Mouse (Mus musculus) neural tube, embryonic 11.5 days (tissue): ENCODE results near the gene Rtn1. TPM values are rescaled to one million over a fixed set of nuclear protein-coding genes. Genes with fewer than 3 reads are reported as not detected.

Experiments used
- ATAC-seq: fragments of 200-750 bp; cut with Nextera tagmentation; 2 replicates; pipeline ENCODE4 v1.8.0; 2017; ENCODE audit warnings: moderate number of reproducible peaks, mild to moderate bottlenecking, moderate TSS enrichment, moderate library complexity; ENCODE audit not compliant: insufficient read depth, low FRiP score, low TSS enrichment
- DNase-seq: peaks from one replicate; pipeline ENCODE4 v3.0.0-alpha.2; 2015; ENCODE audit warnings: low spot score
- H3K27ac ChIP-seq: fragments of 300-500 bp; sonication (generic); 2 replicates; pipeline ENCODE4 v1.5.1; 2014; ENCODE audit warnings: low read depth, mild to moderate bottlenecking, low read length
- H3K27me3 ChIP-seq: fragments of 300-500 bp; sonication (generic); 2 replicates; pipeline ENCODE4 v1.6.1; 2014; ENCODE audit warnings: mild to moderate bottlenecking, low read length, mixed read lengths; ENCODE audit not compliant: control insufficient read depth, insufficient read depth
- H3K36me3 ChIP-seq: fragments of 300-500 bp; sonication (generic); 2 replicates; pipeline ENCODE4 v1.6.1; 2014; ENCODE audit warnings: mild to moderate bottlenecking, low read length, moderate library complexity, mixed read lengths; ENCODE audit not compliant: control insufficient read depth, insufficient read depth
- H3K4me1 ChIP-seq: fragments of 300-500 bp; sonication (generic); 2 replicates; pipeline ENCODE4 v1.6.1; 2014; ENCODE audit warnings: low read length, mixed read lengths; ENCODE audit not compliant: control insufficient read depth, insufficient read depth
- H3K4me2 ChIP-seq: fragments of 300-500 bp; sonication (generic); 2 replicates; pipeline ENCODE4 v1.6.1; 2014; ENCODE audit warnings: low read depth, mild to moderate bottlenecking, moderate library complexity
- H3K4me3 ChIP-seq: fragments of 300-500 bp; sonication (generic); 2 replicates; pipeline ENCODE4 v1.5.1; 2014; ENCODE audit warnings: low read depth, low read length
- H3K9ac ChIP-seq: fragments of 300-500 bp; sonication (generic); 2 replicates; pipeline ENCODE4 v1.6.1; 2014; ENCODE audit warnings: mild to moderate bottlenecking, low read length
- H3K9me3 ChIP-seq: fragments of 300-500 bp; sonication (generic); 2 replicates; pipeline ENCODE4 v1.6.1; 2016; ENCODE audit warnings: low read length; ENCODE audit not compliant: control insufficient read depth
- WGBS: fragments of 180-500 bp; shearing (Covaris S2); extraction: QIAGEN DNeasy Blood & Tissue Kit; methylation state at CpG from one replicate; pipeline ENCODE4 v1.1.7; 2014; 5-methylcytosine and 5-hydroxymethylcytosine counted together
- polyA plus RNA-seq: library from polyadenylated mRNA; unstranded; fragments of >200 nt; fragmentation: Nextera tagmentation; extraction: Ambion mirVana; gene quantifications from 2 replicates; pipeline ENCODE4 v1.2.1, GENCODE M21; 2014

Gene Rtn1
- polyA plus RNA-seq, 1 experiment from 2014 or later = 504 TPM

- H3K36me3 ChIP-seq = no peaks in the 10 kb centered on the region
- no peak for DNase-seq
- H3K4me3 ChIP-seq = no peak overlapping the region
- H3K4me1 ChIP-seq = no peaks in the 10 kb centered on the region
- no peak overlapping the region for H3K27ac ChIP-seq
- no peaks in the 10 kb centered on the region for H3K9me3 ChIP-seq
- WGBS = 62% methylated on average over 4 of the region's 4 CpGs
- ATAC-seq = no peak
- H3K4me2 ChIP-seq = no peak overlapping the region
- no peaks in the 10 kb centered on the region for H3K27me3 ChIP-seq
- no peak overlapping the region for H3K9ac ChIP-seq
Observed at GRCm38 (mm10) chr12:72323778-72324177, 85.1 kb downstream of the Rtn1 start.

- ATAC-seq (no peak), DNase-seq (no peak)
- H3K27ac ChIP-seq = no peak overlapping the region
Observed at GRCm38 (mm10) chr12:72315732-72316465, 93.0 kb downstream of the Rtn1 start.

DNA sequence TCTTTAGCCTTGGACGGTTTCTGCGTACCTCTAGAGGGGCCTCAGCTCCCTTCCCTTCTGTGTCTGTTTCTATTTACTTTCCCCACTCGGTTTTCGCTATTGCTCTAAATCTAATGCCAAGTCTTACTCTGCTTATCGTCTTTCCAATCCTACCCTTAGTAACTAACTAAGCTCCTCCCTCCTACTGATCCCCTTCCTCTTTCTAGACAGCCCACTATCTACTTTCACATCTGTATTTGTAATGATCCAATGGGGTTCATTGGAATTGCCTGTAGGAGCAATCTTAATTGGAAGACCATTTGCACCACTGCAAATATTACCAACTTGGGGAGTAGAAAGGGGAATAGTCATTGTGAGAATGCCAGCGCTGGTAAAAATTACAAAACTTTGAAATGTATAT lies 98.0 kb downstream of the Rtn1 start:
- no peak for DNase-seq
- 85% methylated on average over 6 of the region's 6 CpGs for WGBS

More at GRCm38 (mm10) chr12:72315732-72316465, 93.0 kb downstream of the Rtn1 start:
- no peaks in the 10 kb centered on the region for H3K9me3 ChIP-seq
- no peaks in the 10 kb centered on the region for H3K36me3 ChIP-seq
- H3K27me3 ChIP-seq = no peaks in the 10 kb centered on the region
- H3K4me1 ChIP-seq = no peaks in the 10 kb centered on the region
- H3K4me3 ChIP-seq = no peak overlapping the region
- 74% methylated on average over 15 of the region's 15 CpGs for WGBS
- no peak overlapping the region for H3K4me2 ChIP-seq
- no peak overlapping the region for H3K9ac ChIP-seq

GRCm38 (mm10) chr12:72308506-72308905 lies 100.3 kb downstream of the Rtn1 start:
- H3K4me1 ChIP-seq = peaks cover 9% of the 10 kb centered on the region; the same call in 1 of the 2 replicates
- ATAC-seq = no peak
- WGBS = 88% methylated on average over 8 of the region's 8 CpGs
- H3K27me3 ChIP-seq = no peaks in the 10 kb centered on the region
- H3K36me3 ChIP-seq = no peaks in the 10 kb centered on the region
- H3K4me2 ChIP-seq = no peak overlapping the region
- no peaks in the 10 kb centered on the region for H3K9me3 ChIP-seq
- DNase-seq = no peak
- no peak overlapping the region for H3K4me3 ChIP-seq
- H3K9ac ChIP-seq = no peak overlapping the region
- H3K27ac ChIP-seq = no peak overlapping the region

More for the DNA sequence above, 98.0 kb downstream of the Rtn1 start:
- Histone ChIP-seq H3K27ac (no peak overlapping the region), H3K4me3 (no peak overlapping the region), H3K9ac (no peak overlapping the region), H3K27me3 (no peaks in the 10 kb centered on the region), H3K4me2 (no peak overlapping the region), H3K4me1 (no peaks in the 10 kb centered on the region), H3K36me3 (no peaks in the 10 kb centered on the region), H3K9me3 (no peaks in the 10 kb centered on the region)
- ATAC-seq = no peak

- H3K27ac ChIP-seq = no peak overlapping the region
- ATAC-seq = no peak
- no peak overlapping the region for H3K4me3 ChIP-seq
- no peak overlapping the region for H3K4me2 ChIP-seq
- peaks cover 9% of the 10 kb centered on the region; the same call in 1 of the 2 replicates for H3K4me1 ChIP-seq
- H3K27me3 ChIP-seq = no peaks in the 10 kb centered on the region
- H3K9ac ChIP-seq = no peak overlapping the region
- no peaks in the 10 kb centered on the region for H3K9me3 ChIP-seq
- H3K36me3 ChIP-seq = no peaks in the 10 kb centered on the region
- 94% methylated on average over 11 of the region's 11 CpGs for WGBS
- no peak for DNase-seq
Observed at GRCm38 (mm10) chr12:72306281-72306680, 102.6 kb downstream of the Rtn1 start.

DNA sequence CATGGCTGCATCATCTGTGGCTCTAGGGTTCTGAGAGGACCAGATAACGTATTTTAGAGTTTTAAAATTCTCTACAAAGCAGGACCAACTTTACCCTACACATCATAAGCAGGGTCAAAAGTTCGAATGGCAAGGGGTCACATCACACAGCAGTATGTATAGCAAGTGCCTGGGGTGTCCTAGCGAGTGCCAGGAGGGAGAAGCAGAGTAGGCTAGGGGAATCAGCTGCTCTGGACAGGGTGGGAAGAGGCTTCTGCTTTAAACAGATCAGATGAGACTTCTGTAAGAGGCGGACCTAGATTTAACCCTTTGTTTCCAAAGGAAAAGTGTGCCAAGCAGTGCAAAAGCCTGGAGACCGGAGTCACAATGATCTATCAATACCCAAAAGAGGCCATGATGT lies 103.4 kb downstream of the Rtn1 start:
- ATAC-seq = no peak

DNA sequence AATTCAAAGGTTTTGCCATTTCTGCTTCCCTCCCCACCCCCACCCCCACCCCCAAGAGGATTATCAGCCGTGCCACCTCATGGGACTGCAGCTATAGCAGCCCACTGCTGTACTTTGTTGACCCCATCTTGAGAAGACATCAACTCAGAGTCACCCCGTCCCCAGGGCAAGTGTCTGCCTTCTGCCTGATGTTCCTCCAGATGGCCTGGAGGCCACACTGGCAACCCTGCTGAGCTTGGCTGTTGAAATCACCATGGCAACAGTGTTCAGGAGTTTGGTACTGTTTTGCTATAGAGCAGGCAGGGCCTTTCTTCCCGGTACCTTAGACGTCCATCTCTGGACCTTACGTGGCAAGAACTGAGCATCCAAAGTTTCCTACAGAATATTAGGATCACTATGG lies 103.9 kb downstream of the Rtn1 start:
- DNase-seq (peak; percentile 48), ATAC-seq (peak; percentile 31; the same call in 1 of the 2 replicates)
- Histone ChIP-seq H3K27me3 (no peaks in the 10 kb centered on the region), H3K9ac (no peak overlapping the region), H3K27ac (0 out of 2 replicates have a peak overlapping the region, but pooled peaks have one; percentile 7), H3K4me2 (no peak overlapping the region), H3K36me3 (no peaks in the 10 kb centered on the region), H3K4me3 (no peak overlapping the region), H3K9me3 (no peaks in the 10 kb centered on the region), H3K4me1 (peaks cover 9% of the 10 kb centered on the region; the same call in 1 of the 2 replicates)
- 16% methylated on average over 5 of the region's 5 CpGs for WGBS

More for the DNA sequence above, 103.4 kb downstream of the Rtn1 start:
- no peak for DNase-seq
- Histone ChIP-seq H3K4me3 (no peak overlapping the region), H3K27ac (no peak overlapping the region), H3K9me3 (no peaks in the 10 kb centered on the region), H3K27me3 (no peaks in the 10 kb centered on the region), H3K36me3 (no peaks in the 10 kb centered on the region), H3K4me2 (no peak overlapping the region), H3K9ac (no peak overlapping the region), H3K4me1 (peaks cover 9% of the 10 kb centered on the region; the same call in 1 of the 2 replicates)
- WGBS = 49% methylated on average over 5 of the region's 5 CpGs

DNA sequence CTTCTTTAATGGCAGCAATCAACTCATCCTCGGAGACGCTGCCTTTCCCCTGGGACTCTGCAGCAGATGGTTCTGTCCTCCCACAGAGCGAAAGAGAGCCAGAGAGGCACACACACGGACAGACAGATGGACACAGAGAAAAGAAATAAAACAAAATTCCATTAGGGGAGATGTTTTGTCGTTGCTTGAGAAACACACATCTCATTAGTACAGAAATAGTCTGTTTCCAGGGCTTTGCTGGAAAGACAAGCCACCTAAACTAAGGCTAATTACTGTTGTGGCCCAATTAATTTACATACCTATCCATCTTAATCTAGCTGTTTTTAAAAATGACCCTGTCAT lies 104.5 kb downstream of the Rtn1 start:
- Histone ChIP-seq H3K9ac (no peak overlapping the region), H3K36me3 (no peaks in the 10 kb centered on the region), H3K9me3 (no peaks in the 10 kb centered on the region), H3K4me1 (peaks cover 9% of the 10 kb centered on the region; the same call in 1 of the 2 replicates), H3K4me3 (no peak overlapping the region), H3K4me2 (no peak overlapping the region), H3K27ac (no peak overlapping the region), H3K27me3 (no peaks in the 10 kb centered on the region)
- DNase-seq (no peak), ATAC-seq (no peak)
- 44% methylated on average over 5 of the region's 5 CpGs for WGBS
